Mouse (Mus musculus) mature B cell (primary cell): ENCODE measurements around the gene Mpi.

Experiments used
- in situ Hi-C: fragments of 300-500 bp; cut with MboI; formaldehyde crosslinking; loops from 2 replicates; pipeline ENCODE4 v1.14.3; 2019

Gene Mpi

DNA sequence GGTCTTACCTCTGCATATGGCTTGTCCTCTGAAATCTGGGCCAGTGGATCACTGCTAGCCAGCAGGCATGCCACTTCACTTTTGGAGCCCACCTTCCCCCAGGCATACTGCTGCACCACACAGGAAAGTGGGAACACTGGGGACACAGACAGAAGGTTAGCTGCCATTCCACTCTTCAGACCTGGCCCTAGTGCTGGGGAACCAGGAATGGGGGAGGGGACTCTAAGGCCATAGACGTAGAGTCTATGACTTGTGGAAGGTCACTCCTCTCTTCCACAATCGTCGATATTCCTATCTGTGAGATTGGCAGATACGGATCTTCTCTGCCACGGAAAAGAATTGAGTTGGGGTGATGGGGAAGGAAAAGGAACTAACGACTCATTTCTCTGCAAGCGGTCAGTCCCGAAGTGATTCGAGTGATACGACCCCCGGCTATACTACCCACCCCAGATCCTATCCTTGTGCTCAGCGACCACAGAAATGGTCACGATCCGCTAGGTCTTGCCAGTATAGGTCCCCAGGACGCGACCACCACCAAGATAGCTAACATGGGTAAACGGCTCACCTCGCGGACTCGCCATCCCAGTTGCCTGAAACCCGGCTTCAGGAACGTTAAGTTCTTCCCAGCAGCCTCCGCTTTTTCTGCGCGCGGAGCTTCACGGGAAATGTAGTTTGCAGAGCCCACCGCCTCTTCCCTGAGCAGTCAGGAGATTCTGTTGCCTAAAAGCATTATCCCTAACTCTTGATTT lies at the start of gene Mpi:
Gene Mpi (minus strand): TSS at position 625 of the 749 bp plus-strand sequence.
- in situ Hi-C loops: no loop called here

- in situ Hi-C loops: no loop called here
Measured at GRCm38 (mm10) chr9:57602098-57602497, 49.5 kb upstream of the Mpi start.

- in situ Hi-C loops: no loop called here
Measured at GRCm38 (mm10) chr9:57601353-57601706, 48.8 kb upstream of the Mpi start.

DNA sequence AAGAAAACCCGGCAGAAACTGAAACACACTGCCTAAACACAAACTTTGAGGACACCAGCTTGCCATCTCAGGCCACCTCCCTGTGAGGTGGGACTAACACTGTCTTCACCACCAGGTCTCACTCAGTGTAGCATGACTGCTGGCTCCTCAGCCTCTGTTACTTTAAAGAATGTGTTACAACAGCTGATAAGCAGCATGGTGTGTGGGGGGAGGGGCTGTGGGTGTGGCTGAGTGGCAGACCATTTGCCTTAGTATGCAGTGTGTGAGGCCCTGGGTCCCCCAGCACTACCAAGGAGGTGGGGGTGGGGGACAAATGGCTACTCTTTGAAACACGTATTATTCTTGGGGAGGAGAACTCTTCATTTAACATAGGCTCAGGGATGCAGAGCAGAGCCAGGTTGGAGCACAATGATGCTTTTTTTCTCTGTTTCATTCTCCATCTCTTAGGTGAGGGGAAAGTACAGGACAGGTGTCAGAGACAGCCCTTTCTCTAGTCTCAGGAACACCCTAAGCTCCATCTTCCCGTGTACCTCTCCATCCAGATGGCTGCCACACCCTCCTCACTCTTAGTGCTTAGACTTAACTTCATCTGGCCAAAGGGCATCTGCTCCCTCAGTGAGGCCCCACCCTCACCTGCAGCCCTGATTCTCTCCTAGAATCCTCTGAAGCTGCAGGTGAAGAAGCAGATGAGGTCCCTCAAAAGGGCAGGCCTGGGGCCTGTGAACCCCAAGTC lies 48.2 kb upstream of the Mpi start:
- in situ Hi-C loops: no loop called here

DNA sequence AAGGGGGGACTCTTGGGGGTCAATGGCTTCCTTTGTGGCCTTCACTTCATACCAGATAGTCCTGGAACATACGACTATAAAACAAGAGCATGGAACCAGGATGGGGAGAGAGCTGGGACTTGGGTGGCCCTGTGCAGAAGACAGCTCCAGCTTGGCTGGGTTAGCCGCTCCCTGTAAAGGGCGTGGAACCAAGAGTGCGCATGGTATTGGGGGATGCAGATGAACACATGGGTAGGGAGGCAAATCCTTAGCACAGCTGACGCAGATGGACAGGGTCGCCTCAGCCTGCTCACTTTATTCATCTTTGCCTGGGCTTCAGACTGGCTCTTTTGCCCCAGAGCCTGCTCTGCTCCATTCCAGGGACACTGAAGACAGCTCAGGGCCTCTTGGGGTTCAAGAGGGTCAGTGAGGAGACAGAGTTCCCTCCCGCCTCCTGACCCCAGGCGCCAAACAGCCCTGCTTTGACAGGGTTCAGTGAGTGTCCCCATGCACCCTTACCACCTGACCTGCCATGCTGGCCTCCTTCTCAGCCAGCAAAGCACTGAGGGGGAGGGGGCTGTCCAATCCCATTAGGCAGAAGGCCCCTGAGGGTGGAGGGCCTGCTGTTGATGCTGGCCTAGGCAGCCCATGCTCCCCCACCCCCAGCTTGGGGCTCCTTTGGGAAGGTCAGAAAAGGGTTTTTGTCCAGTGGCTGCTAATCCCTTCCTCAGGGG lies 46.4 kb upstream of the Mpi start:
- in situ Hi-C loops: no loop called here

DNA sequence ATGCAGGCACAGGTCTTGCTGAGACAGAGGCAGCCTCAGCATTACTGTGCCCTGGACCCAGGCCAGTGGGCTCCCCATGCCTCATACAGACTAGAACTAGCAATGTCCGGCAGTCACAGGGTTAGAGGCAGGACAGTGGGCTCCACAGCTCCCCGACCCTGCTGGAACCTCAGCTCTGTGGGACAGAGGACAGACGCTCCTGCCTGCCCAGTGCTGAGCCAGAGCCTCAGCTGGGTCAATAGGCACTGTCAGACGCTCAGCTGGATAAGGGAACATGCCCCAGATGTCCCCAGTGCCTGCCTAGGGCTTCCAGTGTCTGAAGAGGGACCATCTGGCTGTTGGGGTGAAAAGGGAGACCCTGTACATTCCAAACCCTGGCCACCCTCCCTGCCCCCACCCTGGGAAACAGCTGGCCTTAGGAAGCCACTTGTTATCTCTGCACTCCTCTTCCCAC lies 45.4 kb upstream of the Mpi start:
- in situ Hi-C loops: no loop called here

- in situ Hi-C loops: no loop called here
Measured at GRCm38 (mm10) chr9:57597265-57597664, 44.7 kb upstream of the Mpi start.

GRCm38 (mm10) chr9:57594174-57594509 lies 41.6 kb upstream of the Mpi start:
- in situ Hi-C loops: no loop called here

DNA sequence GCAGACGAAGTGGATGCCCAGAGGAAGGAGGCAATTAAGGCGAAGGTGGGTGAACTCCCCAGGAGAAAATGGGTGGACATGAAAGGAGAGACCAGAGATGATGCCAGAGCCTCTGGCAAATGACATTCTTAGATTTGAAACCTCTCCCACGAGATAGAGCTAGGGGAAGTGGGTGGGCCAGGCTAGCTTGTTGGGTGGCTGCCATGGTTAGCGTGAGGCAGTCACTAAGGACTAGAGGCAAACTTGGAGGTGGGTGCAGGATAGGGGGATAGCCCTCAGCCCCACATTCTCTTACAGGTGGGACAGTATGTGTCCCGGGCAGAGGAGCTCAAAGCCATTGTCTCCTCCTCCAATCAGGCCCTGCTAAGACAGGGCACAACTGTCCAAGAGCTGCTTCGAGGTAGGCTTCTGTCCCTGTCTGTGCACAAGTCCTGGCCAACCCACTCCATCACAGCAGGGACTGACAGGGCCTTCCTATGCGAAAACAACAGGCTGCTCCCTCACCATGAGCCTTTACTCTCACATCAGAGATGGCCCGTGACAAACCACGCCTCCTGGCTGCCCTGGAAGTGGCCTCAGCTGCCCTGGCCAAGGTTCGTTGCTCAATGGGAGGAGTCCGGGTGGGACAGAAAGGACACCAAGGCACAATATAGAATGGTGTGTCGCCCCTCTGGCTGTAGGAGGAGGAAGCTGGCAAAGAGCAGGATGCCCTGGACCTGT lies 41.1 kb upstream of the Mpi start:
- in situ Hi-C loops: no loop called here

DNA sequence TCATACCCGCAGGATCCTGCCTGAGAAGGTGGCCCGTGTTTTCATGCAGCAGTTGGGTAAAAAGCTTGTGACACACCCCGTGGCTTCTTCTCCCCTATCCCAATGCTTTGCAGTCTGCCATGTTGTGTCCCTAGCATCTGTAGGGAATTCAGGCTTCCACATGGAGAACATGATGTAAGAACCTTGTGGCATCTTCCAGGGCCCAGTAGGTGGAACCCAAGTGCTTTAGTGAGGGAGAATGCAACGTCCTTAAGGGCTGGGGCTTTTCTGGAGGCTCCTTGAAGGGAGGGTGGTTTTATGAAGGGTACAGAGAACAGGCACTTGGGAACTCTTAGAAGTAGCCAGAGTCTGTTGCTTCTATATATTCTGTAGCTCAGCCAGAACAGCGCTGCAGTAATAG lies 38.2 kb upstream of the Mpi start:
- in situ Hi-C loops: no loop called here

DNA sequence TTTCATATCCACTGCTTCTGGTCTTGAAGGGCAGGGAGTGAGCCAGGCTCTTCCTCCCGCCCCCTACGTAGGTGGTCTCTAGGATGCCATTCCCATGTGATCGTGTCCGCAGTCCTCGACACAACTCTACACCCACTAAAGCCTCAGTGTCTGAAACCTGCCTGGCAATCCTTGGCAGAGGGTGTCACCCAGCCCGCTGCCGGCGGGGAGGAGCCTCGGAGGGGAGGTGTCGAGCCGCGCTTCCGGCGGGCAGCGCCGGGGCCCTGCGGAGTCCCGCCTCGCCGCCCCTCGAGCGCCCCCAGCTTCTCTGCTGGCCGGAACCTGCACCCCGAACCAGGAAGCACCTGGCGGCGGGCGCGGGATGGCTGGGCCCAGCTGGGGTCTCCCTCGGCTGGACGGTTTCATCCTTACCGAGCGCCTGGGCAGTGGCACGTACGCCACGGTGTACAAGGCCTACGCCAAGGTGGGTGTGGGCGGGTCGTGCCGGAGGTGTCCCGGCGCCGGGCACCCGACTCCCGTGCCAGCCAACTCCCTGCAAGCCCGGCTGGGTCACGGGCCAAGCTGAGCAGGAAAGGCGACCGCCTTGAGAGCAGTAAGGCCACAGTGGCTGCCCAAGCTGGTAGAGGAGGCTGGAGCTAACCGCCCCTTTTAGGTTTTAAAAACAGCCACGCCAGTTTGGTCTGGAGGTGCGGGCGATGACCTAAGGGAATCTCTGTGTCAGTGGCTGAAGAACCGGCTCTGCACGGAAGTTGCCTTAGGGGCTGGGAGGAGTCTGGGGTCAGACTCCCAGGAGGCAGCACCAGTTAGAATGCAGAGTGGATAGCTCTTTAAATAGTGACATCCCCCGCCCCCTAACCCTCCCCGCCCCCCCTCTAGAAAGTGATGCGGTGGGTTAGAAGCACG lies 36.9 kb upstream of the Mpi start, which contains the start of gene Ulk3:
Gene Ulk3 (plus strand): TSS at position 229 of the 903 bp plus-strand sequence.
- in situ Hi-C loops: no loop called here

DNA sequence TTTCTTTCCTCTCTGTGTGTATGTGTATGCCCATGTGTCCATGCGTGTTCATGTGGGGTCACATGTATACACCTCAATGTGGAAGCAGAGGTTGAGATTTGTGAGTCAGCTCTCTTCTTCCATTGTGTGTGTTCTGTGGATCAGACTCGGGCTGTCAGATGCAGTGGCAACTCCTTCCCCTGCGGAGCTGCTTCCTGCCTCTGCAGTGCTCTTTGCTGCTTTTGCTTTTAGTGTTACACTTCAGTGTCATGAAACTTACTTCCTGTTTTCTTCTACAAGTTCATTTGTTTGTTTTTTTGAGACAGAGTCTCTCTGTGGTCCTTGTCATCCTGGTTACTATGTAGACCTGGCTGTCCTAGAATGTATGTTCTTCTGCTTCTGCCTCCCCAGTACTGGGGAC lies 32.4 kb upstream of the Mpi start:
- in situ Hi-C loops: no loop called here

DNA sequence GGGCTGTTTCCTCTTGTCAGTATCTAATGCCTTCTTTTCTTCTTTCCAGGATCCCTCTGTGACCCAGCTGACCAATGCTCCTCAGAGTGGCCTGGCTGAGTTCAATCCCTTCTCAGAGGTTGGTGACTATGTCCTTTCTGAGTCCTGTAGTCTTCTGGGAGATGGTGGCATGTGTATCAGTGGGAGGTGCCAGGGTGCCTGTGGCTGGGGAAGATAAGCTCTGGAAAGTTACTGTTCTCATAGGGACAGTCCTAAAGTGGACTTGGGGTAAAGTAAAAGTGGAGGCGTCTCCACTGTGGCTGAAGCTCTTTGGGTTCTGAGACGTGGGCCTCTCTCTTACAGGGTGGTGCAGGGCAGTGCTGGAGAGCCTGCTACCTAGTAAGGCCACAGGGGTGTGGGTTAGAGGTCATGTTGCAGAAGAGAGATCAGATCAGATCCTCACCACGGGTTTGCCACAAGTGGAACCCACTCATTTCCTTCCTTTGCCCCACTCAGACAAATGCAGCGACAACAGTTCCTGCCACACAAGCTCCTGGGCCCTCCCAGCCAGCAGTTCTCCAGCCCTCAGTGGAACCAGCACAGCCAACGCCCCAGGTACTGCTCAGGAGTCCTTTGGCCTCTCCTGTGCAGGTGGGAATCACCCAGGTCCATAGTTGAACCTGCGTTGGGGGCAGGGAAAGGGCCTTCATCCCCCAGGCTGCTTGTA lies 24.7 kb upstream of the Mpi start:
- in situ Hi-C loops: no loop called here

GRCm38 (mm10) chr9:57575577-57575976 lies 23.0 kb upstream of the Mpi start:
- in situ Hi-C loops: no loop called here

- in situ Hi-C loops: no loop called here
Measured at GRCm38 (mm10) chr9:57574397-57574796, 21.8 kb upstream of the Mpi start.

- in situ Hi-C loops: no loop called here
Measured at GRCm38 (mm10) chr9:57568500-57568899, 15.9 kb upstream of the Mpi start.

- in situ Hi-C loops: no loop called here
Measured at GRCm38 (mm10) chr9:57566846-57567245, 14.3 kb upstream of the Mpi start.

DNA sequence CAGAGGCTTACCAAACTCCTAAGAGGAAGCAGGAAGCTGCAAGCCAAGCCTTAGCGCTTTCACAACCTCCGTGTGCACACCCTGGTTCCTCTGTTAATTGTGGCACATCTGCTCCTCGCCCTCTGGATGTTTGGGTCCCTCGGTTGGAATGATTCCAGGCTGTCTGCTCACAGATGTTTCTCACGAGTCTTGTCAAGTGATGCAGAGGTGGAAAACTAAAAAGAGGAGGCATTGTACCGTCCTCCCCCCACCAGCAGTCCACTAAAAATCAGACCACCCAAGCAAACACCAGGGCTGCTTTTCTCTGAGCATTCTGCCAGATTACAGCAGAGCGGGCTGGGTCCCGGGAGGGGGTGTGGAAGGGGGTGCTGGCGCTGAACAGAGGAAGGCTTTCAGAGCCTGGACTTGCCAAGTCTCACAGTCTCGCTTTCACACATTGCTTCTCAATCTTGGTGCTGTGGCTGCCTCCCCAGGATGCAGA lies 13.2 kb upstream of the Mpi start:
- in situ Hi-C loops: no loop called here

DNA sequence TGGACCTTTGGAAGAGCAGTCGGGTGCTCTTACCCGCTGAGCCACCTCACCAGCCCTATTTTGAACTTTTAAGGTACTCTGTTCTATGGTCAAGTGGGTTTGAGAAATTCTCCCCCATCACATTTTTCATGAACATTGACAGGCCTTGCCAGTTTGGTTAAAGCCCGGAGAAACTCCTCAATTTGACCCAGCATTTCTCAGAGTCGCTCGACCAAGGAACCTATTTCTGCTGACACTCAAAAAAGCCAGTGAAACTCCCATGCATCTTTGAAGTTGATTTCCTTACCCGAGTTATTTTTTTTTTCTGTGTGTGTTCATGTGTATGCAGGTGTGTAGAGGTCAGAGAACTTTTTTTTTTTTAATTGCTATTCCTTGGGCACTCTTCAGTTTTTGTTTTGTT lies 12.0 kb upstream of the Mpi start:
- in situ Hi-C loops: no loop called here

GRCm38 (mm10) chr9:57562896-57563372 lies 10.4 kb upstream of the Mpi start:
- in situ Hi-C loops: no loop called here
